Mouse (Mus musculus) spleen, adult 2 months (tissue): ENCODE results near the gene Ehbp1l1.

ENCODE experiments used
- CTCF ChIP-seq: fragments of 200-500 bp; IDR thresholded peaks from 2 replicates; pipeline ENCODE4 v1.5.1; 2011; ENCODE audit warnings: mild to moderate bottlenecking, inconsistent platforms; ENCODE audit not compliant: insufficient read depth, insufficient read length, insufficient replicate concordance; ENCODE audit errors: extremely low read depth
- POLR2A ChIP-seq: fragments of 200-500 bp; IDR thresholded peaks from 2 replicates; pipeline ENCODE4 v1.6.1; 2011; ENCODE audit warnings: low read depth, low read length, inconsistent platforms

DNA sequence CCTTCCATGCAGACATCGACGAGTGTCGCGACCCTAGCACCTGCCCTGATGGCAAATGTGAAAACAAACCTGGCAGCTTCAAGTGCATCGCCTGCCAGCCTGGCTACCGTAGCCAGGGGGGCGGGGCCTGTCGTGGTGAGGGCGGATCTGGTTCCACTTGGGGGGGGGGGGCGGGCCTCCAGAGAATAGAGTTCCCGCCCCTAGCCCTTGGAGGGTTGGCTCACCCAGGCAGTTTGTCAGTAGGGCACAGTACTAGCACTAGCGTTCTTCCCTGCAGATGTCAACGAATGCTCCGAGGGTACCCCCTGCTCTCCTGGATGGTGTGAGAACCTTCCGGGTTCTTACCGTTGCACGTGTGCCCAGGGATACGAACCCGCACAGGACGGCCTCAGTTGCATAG, 25.6 kb upstream of the Ehbp1l1 start:
- no peak for TF ChIP-seq POLR2A
- no peak for TF ChIP-seq CTCF
